Mouse (Mus musculus): ENCODE results near the gene Fads3. TPM values are rescaled to one million over a fixed set of nuclear protein-coding genes. Genes with fewer than 3 reads are reported as not detected.

Fads3 gene
- total RNA-seq, 4 experiments from 2014 or later = 23.6 to 33.3 (median 25.8) TPM

DNA sequence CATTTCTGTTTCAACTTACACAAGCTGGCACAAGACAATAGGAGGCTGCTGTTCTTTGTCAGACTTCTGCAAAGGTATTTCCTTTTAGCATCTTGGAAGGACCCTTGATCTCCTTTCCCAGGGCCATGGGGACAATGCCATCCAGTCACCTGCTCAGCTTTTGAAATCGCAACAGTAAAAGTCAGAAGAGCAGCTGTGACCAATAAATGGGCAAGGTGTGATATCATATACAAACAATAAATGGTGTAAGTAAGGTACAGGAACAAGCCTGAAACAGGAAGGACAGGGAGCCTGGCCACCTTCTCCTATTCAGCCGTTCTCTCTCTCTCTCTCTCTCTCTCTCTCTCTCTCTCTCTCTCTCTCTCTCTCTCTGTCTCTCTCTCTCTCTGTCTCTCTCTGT lies 9.1 kb downstream of the Fads3 start:
- no peak for DNase-seq (ENCODE audit: low spot score in 2 of 2)

DNA sequence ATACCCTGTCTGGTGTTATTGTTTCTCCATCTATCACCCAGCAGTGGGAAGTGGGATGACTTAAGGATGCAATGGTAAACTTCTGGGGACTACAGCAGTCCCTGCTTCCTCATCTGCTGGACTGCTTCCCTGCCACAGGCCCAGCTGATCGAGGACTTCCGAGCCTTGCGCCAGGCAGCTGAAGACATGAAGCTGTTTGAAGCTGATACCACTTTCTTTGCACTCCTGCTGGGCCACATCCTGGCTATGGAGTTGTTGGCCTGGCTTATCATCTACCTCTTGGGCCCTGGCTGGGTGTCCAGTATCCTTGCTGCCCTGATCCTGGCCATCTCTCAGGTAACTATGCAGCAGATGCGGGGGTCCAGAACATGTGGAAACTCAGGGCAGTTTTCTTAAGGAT lies 11.3 kb downstream of the Fads3 start:
- no peak for DNase-seq (ENCODE audit: low spot score in 2 of 2)

DNA sequence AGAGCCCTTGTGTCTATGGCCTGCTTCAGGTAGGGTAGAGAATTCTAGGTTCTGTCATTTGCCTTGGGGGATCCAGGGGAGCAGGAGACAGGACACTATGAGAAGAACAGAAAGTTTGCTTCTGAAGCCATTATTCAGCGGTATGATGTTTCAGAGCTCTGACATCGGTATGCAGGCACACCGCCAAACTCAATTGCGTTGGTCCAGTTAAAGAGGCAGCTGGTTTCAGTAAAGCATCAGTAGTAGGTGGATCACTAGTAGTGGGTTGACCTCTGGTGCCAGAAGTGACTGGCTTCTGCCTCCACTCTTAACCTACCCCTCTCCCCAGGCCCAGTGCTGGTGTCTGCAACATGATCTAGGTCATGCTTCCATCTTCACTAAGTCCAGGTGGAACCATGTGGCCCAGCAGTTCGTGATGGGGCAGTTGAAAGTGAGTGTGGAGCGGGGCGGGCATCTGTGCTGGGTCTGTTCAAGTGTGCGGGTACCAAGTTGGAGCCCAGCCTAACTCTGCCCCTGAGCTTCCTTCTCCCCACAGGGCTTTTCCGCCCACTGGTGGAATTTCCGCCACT lies 12.4 kb downstream of the Fads3 start:
- no peak for DNase-seq (ENCODE audit: low spot score in 2 of 2)

DNA sequence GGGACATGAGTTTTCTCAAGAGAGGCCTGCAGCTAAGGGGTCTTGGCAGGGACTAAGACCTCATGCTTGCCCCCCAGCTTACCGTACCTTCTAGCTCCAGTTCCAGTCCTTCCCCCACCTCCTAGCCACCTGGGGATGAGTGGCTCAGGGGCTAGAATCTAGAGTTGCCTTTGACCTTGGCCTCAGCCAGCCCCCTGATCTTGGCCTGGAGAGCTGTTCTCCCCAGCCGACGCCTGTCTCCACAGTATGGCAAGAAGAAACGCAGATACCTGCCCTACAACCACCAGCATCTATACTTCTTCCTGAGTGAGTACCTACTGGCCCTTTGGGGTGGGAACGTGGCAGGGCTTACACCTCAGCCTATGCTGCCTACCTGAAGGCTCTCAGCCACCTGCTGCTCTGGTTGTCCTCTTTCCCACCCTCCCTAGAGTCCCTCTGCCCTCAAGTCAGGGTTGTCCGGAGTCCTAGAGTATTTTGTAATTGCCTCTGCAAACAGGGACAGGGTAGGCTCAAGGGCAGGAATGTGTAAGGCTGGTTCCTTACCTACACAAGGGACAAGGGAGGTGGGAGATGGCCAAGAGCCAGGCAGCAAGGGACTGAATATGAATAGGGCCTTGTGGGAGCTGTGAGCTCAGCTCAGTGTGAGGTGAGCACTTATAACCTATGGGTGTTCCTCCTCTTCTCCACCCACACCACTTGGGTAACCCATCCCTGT lies 13.1 kb downstream of the Fads3 start:
- DNase-seq (ENCODE audit: low spot score in 2 of 2) = no peak

DNA sequence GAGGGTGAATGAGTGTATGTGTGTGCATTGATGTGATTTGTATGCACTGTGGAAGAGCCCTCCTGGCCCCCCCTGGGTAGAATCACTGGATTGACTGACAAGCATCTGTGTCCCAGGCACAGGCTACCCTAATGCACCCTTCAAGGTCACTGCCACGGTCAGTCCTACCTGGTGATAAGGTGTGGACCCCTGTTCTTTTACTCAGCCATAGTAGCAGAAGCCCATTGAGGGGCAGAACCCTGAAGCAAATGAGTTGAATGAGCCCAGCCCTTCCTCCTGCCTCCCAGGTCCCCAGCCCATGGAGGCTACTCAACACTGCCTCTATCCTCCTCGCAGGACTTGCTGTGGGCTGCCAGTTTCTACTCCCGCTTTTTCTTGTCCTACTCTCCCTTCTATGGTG lies 13.9 kb downstream of the Fads3 start:
- DNase-seq (ENCODE audit: low spot score in 2 of 2) = no peak

DNA sequence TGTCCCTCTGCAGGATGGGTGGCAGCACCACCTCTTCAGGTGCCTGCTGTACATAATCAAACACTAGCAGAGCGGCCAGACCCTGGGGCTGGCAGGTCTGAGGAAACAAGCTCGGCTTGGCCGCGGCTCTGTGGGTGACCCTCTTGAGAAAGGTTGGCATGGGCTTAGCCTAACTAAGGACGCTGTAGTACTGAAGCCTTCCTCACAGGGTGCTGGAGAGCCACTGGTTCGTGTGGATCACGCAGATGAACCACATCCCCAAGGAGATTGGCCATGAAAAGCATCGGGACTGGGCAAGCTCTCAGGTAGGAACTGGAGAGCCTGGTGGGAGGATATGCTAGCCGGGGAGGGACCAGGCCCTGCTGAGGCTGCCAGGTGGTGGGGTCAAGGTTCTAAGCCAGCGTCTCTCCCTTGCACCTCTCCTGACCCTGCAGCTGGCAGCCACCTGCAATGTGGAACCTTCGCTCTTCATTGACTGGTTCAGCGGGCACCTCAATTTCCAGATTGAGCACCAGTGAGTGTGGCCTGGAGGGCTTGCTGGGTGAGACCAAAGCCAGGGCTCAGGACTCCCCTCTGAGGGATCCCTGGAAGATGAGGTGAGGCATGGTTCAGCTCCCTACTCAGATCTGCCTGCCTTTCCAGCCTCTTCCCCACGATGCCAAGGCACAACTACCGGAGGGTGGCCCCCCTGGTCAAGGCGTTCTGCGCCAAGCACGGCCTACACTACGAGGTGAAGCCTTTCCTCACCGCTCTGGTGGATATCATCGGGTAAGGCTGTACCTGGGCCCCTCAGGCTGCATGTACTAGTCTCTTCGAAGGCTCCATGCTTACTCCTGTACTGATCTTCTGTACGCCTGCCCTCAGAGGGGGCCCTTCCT lies 14.7 kb downstream of the Fads3 start:
- DNase-seq (ENCODE audit: low spot score in 2 of 2) = no peak

DNA sequence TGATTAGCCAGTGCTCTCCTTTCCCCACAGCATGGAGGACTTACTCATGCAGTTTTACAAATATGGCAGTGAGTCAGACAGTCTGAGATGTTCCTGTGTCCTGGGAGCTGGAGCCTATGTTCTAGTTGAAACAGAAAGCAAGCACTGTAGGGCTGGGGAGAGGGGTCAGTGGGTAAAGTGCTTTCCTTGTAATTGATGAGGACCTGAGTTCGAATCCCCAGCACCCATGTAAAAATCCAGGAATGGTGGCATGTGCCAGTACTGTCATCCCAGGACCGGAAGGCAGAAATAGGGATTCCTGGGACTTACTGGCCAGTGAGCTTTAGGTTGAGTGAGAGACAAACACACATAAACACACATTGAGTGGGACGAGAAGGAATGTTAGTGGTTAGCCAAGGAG lies 15.3 kb downstream of the Fads3 start:
- no peak for DNase-seq (ENCODE audit: low spot score in 2 of 2)

DNA sequence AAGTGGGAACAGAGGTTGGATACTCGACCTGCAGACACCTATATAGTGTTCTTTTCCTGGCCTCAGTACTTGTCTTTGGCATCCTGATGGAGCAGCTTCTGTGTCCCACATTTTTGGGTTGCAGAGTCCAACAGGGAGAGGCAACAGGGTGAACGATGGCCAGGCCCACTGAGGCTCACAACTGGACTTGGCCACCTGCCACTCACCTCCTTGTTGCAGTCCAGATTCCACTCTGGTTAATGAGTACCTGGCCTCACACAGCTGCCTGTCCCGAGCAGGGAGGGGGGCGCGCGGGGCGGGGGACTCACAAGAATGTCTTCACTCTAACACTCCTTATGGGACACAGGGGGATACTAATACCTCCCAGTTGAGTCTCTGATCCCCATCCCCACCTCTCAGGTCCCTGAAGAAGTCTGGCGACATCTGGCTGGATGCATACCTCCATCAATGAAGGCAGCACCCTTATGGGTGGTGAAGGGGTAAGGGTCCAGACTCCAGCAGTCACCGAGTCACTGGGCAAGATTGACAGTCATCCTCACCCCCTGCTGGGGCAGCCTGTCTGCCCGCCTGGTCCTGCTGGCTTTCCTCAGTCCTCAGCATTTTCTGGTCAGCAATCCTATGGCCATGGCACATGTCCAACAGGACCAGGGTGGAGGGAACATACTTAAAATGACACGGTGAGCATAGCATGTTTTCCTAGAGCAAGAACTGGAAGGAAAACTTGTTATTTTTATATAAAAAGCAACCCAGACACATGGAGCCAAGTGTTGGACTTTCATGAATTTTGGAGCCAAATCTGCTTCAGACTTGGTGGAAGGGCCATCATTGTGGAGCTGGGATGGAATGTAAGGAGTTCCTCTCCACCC lies 16.4 kb downstream of the Fads3 start:
- DNase-seq (ENCODE audit: low spot score in 2 of 2) = no peak

DNA sequence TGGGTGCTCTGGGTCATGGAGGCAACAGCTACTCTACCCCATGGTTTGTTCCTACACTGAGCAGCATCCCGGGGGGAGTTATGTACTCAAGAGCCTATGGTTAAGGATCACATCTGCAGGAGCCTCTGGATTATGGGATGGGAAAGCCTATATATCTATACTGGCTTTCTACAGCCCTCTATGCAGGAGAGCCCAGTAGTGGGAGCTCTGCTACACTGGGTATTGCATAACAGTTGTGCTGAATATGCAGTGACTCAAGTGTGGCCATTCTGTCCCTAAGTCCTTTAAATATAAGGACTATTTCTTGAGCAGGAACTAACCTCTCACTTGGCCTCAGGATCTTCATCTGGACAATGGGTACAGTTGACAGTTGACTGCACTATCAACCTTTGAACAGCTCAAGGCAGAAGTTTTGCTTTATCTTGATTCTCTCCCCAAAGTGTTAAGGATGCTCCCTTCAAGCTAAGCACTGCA lies 17.0 kb downstream of the Fads3 start:
- DNase-seq (ENCODE audit: low spot score in 2 of 2) = no peak

DNA sequence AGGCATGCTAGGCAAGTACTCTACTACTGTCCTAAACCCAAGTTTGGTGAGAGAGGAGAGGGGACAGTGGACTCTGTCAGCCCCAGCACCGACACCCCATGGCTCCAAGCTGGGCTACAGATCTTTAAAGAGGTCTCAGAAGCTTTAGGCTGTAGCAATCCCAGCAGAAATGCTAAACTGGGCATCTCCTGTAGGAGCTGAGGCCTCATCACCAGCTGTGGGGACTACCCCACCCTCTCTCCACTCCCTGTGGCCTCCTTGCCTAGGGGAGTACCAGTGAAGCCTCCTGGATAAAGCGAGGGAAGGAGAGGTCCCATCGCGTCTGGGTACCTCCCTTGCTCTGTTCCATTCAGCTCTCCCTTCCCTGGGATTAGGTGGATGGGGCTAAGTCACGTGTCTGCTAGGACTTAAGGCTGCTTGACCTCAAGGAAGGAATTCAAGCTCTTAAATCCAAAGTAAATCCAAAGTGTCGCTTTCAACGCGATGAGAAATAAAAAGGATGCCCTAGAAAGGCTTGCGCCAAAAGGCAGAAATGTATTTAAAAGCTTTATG lies 17.6 kb downstream of the Fads3 start:
- DNase-seq (ENCODE audit: low spot score in 2 of 2) = no peak

DNA sequence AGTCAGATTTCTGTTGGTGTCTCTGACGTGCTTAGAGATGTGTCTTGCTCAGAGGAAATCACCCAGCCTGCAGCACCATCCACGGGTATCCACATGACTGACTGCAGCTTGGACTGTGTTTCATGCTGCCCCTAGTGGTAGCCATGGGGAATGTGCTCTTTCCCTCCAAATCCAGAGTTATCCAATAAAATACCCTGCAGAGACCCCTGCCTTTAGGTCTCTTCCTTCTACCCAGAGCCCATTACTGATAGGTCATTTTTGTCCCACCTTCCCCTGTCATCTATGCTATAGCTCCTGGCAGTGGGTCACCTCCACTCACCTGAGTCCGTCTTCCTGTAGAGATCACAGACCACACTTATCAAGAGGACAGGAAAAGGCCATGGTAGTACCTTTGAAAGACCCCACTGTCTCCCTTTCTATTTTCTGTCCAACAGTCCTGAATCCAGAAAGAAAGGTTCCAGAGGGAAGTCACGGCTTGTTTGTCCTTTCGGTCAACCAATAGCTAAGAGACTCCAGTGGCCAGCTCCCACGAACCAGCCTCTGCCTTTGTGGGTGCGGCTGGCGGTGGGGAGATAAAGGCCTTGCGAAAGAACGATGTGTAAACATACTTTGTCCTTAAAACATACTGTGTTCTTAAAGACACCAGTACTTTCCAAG lies 18.7 kb downstream of the Fads3 start:
- DNase-seq (ENCODE audit: low spot score in 2 of 2) = peak in 1 of 2 experiments; percentile 59

DNA sequence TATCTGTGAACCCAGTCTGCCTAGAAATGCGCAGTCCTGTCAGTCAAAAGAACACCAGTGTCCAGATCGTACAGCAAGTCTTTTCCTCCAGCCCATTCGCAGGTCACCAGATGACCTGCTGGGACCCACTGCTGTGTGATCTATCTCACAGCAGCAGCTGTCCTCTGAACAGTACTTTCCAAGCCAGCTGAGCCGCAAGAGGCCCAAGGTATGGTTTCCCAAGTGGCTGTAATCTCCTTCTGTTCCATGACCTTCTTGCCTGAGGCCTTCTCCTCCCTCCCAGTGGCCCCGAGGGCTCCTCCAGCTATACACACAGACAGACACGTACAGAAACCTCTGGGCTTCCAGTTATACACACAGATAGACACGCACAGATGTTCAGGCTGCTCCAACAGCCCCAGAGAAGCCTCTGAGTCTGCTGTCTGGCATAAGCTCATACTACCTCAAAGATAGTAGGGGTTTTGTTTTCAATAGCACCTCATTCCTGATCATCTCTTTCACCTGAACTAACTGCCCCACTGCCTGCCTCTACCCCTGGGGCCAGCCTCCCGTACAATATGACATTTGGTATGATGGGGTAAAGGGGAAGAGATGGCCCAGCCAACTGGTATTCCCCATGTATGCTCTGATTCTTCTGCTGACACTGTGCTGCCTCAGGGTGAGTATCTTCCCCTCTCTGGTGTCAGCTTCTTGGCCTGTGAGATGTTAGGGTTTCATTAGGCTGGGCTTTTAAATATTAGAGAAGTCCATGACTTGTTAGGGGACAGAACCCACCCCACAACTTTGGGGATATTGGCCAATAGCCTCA lies 19.6 kb downstream of the Fads3 start:
- no peak for DNase-seq (ENCODE audit: low spot score in 2 of 2)

DNA sequence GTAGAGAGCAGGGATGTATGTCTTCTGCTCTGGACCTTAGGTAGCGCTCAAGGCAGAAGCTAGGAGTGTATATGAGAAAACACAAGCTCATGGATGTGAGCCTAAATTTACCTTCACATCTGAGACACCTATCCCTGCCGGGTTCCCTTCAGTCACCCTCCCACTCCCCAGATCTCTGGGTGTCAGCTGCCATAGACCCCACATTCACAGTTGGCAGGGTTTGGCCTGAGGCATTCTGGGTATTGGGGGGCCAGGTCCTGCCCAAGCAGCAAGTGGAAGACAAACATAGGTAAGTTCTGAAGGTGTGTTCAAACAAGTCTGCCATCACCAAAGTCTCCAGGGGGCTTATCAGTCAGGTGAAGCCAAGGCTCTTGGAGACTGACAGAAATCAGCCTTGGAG lies 20.3 kb downstream of the Fads3 start:
- DNase-seq (ENCODE audit: low spot score in 2 of 2) = no peak

DNA sequence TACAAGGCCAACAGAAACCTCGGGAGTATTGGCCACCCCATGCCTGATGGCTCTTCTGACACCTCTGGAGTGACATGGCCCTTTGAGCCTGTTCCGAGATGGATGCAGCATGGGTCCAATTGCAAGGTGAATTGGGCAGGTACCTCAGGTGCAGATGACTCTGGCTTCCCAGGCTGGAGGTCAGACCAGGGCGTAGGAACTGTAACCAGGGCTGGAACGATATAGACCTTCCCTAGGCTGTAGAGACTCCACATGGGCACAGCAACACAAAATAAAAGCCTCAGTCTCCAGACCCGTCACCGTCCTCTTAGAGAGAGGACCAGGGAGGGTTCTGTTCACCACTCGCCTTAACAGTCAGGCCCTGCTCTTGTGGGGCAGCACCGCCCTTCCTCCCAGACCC lies 20.9 kb downstream of the Fads3 start:
- no peak for DNase-seq (ENCODE audit: low spot score in 2 of 2)

DNA sequence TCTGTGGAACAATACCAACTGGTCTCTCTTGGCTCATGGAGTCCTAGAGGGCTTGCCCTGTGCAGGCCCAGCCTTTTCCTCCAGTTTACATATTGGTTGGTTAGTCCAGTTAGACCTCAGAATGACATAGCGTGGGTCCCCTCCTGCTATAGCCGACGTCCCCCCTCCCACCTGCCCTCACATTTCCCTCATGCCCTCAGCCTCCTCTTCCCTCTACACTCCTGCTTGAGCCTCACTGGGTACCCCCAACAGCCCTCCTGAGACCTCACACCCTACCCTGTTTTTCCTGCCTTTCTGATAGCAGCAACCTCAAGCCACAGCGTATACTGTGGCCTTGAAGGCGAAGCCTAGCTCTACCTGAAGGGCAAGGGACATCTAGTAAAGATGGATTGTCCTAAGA lies 21.5 kb downstream of the Fads3 start:
- no peak for DNase-seq (ENCODE audit: low spot score in 2 of 2)

DNA sequence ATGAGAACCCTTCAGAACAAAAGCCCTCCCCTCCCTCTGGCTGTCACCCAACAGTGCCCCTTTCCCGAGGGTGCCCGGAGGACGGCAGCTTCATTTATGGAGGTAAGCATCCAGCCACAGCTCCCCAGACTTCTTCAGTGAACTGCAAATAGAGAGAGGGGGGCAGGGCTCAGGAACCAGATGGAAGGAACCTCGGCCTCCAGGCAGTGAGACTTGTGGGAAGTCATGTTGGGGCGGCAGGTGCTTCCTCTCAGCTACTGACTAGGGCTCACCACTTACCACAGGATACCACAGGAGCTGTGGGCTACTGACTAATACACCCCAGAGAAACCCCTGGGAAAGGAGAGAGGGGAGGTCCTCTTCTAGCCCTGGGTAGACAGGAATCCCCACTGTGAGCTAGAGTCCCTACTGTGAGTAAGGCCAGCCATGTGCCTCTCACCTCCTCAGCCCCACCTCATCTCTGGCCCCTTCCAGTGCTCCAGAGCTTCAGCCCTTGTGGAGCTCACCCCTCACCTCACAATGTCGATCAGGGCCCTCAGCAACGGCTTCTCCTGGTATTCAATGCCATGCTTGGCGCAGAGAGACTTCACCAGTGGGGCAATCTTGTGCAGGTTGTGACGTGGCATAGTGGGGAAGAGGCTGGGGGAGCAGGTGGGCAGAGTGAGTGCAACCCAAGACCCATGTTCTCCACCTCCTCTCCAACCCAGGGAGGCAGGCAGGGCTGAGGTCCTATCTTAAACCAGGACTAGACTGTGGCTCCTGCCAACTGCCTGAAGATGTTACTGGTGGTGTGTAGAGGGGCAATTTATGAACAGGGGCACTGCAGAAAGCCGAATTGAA lies 23.0 kb downstream of the Fads3 start:
- no peak for DNase-seq (ENCODE audit: low spot score in 2 of 2)

DNA sequence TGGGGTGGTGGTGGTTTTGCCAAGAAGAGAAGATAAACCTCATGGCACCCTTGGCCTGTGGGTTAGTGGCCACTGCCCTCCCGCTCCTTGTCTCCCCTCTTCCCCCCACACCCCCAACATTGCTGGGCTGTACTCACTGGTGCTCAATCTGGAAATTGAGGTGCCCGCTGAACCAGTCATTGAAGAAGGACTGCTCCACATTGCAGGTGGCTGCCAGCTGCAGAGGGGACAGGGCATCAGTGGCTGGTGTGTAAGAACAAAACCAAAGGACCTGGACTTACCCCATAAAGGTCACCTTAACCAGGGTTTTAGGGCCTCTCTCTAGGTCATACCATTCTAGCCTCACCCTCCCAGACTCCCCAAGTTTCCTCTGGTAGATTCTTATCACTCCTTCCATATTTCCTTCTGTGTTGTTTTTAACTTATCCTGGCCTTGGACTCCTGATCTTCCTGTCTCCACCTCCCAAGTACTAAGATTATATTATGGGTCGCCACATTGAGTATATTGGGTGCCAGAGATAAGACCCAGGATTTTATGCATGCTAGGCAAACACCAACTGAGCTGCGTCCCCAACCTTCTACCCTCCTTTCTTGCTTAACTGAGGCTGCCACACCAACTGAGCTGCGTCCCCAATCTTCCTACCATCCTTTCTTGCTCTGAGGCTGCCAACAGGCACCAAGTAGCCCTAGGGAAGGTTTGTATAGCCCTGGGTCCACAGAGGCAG lies 24.3 kb downstream of the Fads3 start:
- no peak for DNase-seq (ENCODE audit: low spot score in 2 of 2)

DNA sequence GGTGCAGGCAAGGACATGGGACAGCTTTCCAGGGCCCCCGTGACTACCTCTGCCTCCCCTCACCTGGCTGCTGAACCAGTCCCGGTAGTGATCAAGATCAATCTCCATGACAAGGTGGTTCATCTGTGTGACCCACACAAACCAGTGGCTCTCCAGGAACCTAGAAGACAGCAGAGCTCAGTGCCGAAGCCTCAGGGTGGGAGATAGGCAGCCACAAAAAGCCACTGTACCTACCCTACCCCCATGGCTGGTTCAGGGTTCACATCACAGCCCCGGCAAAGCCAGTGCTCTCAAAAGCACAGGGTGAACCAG lies 24.8 kb downstream of the Fads3 start:
- no peak for DNase-seq (ENCODE audit: low spot score in 2 of 2)

Measured in layer of hippocampus, adult 8-10 months (tissue).